Mouse (Mus musculus) kidney, adult 9 months (tissue): ENCODE measurements around the gene Copa.

Source experiments
- DNase-seq: peaks from one replicate; pipeline ENCODE4 v3.0.0; 2022

Copa gene

DNA sequence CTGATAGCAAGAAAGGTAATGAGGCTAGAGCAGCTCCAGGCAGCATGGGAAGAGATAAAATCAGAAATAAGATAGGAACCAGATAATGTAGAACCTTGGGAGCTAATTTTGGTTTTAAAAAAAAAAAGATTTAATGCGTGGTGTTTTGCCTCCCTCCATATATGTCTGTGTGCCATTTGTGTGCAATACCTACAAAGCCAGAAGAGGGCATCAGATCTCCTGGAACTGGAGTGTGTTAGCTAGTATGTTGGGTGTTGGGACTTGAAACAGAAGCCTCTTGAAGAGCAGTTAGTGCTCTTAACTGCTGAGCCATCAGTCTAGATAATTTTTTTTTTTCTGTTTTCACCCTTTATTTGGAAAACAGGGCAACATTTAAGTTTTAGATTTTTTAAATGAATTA is 61.2 kb downstream of the Copa start:
- DNase-seq = peak; percentile 86

- peak; percentile 98 for DNase-seq
Measured at GRCm38 (mm10) chr1:172147835-172148278, 65.5 kb downstream of the Copa start, which contains the start of gene Dcaf8. Gene Dcaf8 (plus strand): TSS chr1:172148084.

DNA sequence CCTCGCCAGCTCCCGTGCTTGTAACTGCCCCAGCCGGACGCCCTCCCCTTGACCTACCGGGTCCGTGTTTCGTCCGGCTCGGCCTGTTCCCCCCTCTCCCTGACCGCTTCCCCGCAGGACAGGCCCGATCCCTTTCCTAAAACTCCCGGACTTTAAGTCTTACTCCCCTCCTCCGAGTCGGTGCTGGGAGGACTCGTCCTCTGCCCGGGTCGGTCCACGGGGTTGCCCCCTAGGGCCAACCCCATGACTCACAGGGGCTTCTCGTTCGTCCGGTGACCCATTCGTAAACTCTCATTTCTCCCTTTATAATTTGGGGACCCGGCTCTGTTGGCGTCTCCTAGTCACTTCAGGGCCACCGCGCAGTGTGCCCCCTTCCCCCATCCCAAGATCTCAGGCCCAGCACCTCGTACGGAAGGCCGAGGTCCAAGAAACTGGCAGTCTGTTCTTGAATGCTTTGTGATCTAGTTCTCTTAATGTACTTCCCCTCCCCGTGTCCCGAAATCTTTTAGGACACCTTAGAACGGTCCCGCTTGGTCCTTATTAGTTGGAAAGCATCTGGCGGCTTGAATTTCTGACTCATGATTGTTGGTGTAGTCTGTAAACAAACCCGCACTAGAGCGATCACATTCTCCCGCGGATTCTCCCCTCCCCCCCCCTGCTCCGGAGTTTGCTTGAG is 66.1 kb downstream of the Copa start:
- DNase-seq = peak; percentile 66

DNA sequence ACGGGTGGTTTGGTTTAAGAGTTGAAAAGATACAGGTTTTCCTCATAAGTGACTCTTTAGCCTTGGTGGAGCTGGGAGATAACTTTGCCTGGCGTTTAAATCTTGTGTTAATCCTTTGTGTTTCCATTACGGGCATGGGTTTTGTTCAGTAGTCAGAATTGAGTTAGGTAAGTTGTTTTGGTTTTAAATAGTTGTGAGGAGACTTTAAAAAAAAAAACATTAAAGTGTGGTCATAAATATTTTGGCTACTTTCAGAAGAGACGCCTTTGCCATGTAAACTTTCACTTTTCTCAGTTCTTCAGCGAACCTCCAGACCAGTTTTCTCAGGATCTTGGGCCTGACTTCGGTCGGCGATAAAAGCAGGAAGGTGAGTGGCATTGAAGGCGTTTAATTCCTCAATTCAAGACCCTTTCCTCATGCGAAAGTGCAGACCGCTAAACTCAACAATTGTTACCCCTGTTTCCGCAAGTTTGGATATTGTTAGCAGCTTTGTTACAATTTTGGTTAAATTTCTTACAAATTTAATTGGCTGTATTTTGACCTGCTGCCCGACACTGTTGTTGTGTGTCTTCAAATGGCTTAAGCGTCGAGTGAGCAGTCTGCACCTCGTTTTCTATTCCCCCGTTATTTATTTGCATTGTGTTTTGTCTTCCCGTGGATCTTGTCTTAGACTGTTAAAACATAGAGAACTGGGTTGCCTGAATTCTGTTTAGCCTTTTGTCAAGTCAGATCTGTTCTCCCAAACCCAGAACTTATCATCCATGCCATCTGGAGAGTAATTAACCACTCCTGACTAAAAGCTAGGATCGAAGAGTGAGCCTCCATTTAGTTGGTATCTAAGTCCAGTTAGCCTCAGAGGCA is 66.9 kb downstream of the Copa start:
- DNase-seq = peak; percentile 46

- no peak for DNase-seq
Measured at GRCm38 (mm10) chr1:172154536-172154935, 72.2 kb downstream of the Copa start.

DNA sequence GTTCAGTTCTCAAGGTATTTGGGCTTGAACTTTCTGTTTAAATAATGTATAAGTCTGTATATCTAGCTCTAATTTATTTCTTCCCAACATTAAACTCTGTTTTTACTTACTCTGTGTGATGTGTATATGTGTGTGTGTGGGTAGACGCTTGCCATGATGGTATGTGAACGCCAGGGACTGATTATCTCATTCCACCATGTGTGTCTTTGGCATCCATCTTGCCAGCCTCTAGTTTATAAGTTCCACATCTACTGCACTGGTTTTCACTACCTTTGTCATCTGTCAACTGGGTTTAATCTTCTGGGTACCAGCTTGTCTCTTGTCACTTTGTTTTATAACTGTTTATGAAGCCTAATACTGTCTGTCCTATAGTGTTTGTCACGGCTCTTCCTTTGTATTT is 73.2 kb downstream of the Copa start:
- DNase-seq = no peak

GRCm38 (mm10) chr1:172159970-172160369 is 77.6 kb downstream of the Copa start:
- DNase-seq = no peak

DNA sequence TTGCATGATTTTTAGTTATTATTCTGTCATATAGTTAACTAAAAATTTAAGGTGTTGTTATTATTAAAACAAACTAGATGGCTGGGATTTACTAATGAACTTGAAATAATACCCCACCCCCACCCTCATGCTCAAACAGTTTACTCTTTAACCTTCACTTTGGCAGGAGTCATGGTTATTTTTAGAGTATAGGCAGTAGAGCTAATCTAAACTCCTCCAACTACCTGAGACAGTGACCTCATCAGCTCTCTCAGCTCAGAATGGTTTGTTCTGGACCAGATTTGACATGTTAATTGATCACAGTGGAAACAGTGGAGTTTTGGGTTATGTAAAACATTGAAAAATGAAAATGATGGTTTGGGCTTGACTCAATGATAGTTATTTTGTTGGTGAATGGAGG is 78.2 kb downstream of the Copa start:
- peak; percentile 45 for DNase-seq

GRCm38 (mm10) chr1:172162009-172162408 is 79.7 kb downstream of the Copa start:
- peak; percentile 60 for DNase-seq

DNA sequence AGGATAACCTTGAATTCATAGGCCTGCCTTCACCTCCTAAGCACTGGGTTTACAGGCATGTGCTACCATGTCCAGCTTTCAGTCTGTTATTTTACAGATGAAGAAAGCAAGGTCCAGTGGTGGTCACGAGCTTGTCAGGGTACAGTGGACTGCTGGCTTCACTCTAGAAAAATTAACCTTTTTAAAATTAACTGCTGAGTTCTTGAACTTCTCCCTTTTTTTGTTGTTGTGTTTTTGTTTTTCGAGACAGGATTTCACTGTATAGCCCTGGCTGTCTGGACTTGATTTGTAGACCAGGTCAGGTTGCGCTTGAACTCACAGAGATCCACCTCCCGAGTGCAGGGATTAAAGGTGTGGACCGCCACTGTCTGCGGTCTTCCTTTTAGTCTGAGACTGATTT is 80.6 kb downstream of the Copa start:
- DNase-seq = peak; percentile 81

GRCm38 (mm10) chr1:172167911-172168310 is 85.6 kb downstream of the Copa start:
- peak; percentile 91 for DNase-seq

GRCm38 (mm10) chr1:172169809-172170208 is 87.5 kb downstream of the Copa start:
- DNase-seq = peak; percentile 49
